Mouse (Mus musculus) forebrain, embryonic 16.5 days (tissue): ENCODE results near the gene Tex44. TPM values are rescaled to one million over a fixed set of nuclear protein-coding genes. Genes with fewer than 3 reads are reported as not detected.

Source experiments
- ATAC-seq: fragments of 200-750 bp; cut with Nextera tagmentation; 2 replicates; pipeline ENCODE4 v1.8.0; 2017; ENCODE audit warnings: mild to moderate bottlenecking, moderate library complexity
- H3K27ac ChIP-seq: fragments of 300-500 bp; sonication (generic); 2 replicates; pipeline ENCODE4 v1.5.1; 2014; ENCODE audit warnings: low read length, control low read depth
- H3K27me3 ChIP-seq: fragments of 300-500 bp; sonication (generic); replicated peaks from 2 replicates; pipeline ENCODE4 v1.6.1; 2014; ENCODE audit warnings: low read length; ENCODE audit not compliant: control insufficient read depth, insufficient read depth
- H3K36me3 ChIP-seq: fragments of 300-500 bp; sonication (generic); 2 replicates; pipeline ENCODE4 v1.6.1; 2014; ENCODE audit not compliant: control insufficient read depth, insufficient read depth
- H3K4me1 ChIP-seq: fragments of 300-500 bp; sonication (generic); replicated peaks from 2 replicates; pipeline ENCODE4 v1.6.1; 2014; ENCODE audit warnings: low read length; ENCODE audit not compliant: control insufficient read depth, insufficient read depth
- H3K4me2 ChIP-seq: fragments of 300-500 bp; sonication (generic); 2 replicates; pipeline ENCODE4 v1.6.1; 2014; ENCODE audit warnings: mild to moderate bottlenecking, low read length, control low read depth
- H3K4me3 ChIP-seq: fragments of 300-500 bp; sonication (generic); replicated peaks from 2 replicates; pipeline ENCODE4 v1.5.1; 2014; ENCODE audit warnings: mild to moderate bottlenecking, low read length, control low read depth
- H3K9ac ChIP-seq: fragments of 300-500 bp; sonication (generic); replicated peaks from 2 replicates; pipeline ENCODE4 v1.6.1; 2014; ENCODE audit warnings: low read depth, low read length, control low read depth
- H3K9me3 ChIP-seq: fragments of 300-500 bp; sonication (generic); 2 replicates; pipeline ENCODE4 v1.6.1; 2016; ENCODE audit warnings: low read length; ENCODE audit not compliant: control insufficient read depth
- WGBS: fragments of 180-500 bp; shearing (Covaris S2); extraction: QIAGEN DNeasy Blood & Tissue Kit; methylation state at CpG from one replicate; pipeline ENCODE4 v1.1.7; 2014; 5-methylcytosine and 5-hydroxymethylcytosine counted together
- polyA plus RNA-seq: library from polyadenylated mRNA; unstranded; fragments of >200 nt; fragmentation: Nextera tagmentation; extraction: Ambion mirVana; gene quantifications from 2 replicates; pipeline ENCODE4 v1.2.1, GENCODE M21; 2015

Tex44 gene
- polyA plus RNA-seq, 1 experiment from 2014 or later = not detected

DNA sequence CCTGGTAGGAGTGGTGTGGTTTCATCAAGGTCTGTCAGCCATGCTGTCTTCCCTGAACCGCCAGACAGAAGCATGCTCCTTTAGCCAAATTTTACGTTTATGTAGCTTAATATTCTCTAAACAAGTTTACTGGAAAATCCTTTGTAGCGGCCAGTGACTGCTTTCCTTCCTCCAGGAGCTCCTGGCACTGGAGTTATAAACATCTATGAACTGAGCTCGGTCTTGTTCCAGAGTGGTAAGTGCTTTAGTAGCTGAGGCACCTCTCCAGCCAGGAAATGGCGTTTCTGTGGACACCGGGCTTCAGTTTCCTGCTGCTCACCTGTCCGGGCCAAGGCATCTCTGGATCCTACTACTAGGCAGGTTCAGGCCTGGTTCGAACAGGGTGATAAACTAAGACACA, 28.5 kb upstream of the Tex44 start:
- Histone ChIP-seq H3K36me3 (no peaks in the 10 kb centered on the region), H3K4me3 (no peak overlapping the region), H3K4me2 (no peak overlapping the region), H3K27me3 (no peaks in the 10 kb centered on the region), H3K9me3 (no peaks in the 10 kb centered on the region), H3K9ac (no peak overlapping the region), H3K27ac (no peak overlapping the region), H3K4me1 (no peaks in the 10 kb centered on the region)
- WGBS = 83% methylated on average over 8 of the region's 8 CpGs
- ATAC-seq = no peak

DNA sequence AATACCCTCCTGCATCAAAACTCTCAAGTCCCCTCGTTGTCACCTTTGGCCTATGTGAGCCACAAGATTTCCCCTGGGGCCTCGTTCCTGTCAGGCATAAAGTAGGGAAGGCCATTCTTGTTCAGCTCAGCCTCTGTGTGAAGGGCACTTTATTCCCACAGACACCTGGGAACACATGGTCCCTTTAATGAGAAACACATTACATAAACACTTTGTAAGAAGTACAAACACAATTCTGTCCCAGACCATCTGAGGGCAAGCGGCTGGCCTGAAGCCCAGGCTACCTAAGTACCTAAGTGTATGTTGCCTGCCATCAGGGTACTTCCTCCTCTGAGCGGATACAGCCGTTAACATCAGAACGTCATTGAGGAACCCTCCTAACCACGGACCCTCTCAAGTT, 27.9 kb upstream of the Tex44 start:
- Histone ChIP-seq H3K9ac (no peak overlapping the region), H3K27me3 (no peaks in the 10 kb centered on the region), H3K4me2 (no peak overlapping the region), H3K4me1 (no peaks in the 10 kb centered on the region), H3K4me3 (no peak overlapping the region), H3K36me3 (no peaks in the 10 kb centered on the region), H3K27ac (no peak overlapping the region), H3K9me3 (no peaks in the 10 kb centered on the region)
- no peak for ATAC-seq
- WGBS = 74% methylated on average over 7 of the region's 7 CpGs

DNA sequence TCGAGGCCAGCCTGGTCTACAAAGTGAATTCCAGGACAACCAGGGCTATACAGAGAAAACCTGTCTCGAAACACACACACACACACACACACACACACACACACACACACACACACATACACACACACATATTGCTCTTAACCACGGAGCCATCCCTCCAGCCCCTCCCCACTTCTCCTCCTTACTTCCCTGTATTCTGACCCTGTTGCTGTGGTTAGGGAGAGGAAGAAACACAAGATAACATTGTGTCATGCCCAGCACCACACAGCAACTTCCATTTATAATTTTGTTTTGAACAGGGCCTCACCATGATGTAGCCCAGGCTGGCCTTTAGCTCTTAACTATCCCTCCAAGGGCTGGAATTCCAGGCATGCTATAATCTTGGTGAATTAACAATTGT, 26.8 kb upstream of the Tex44 start:
- Histone ChIP-seq H3K4me1 (no peaks in the 10 kb centered on the region), H3K27ac (no peak overlapping the region), H3K4me2 (no peak overlapping the region), H3K9me3 (no peaks in the 10 kb centered on the region), H3K27me3 (no peaks in the 10 kb centered on the region), H3K36me3 (no peaks in the 10 kb centered on the region), H3K4me3 (no peak overlapping the region), H3K9ac (no peak overlapping the region)
- ATAC-seq = no peak
- 79% methylated on average over 3 of the region's 3 CpGs for WGBS

DNA sequence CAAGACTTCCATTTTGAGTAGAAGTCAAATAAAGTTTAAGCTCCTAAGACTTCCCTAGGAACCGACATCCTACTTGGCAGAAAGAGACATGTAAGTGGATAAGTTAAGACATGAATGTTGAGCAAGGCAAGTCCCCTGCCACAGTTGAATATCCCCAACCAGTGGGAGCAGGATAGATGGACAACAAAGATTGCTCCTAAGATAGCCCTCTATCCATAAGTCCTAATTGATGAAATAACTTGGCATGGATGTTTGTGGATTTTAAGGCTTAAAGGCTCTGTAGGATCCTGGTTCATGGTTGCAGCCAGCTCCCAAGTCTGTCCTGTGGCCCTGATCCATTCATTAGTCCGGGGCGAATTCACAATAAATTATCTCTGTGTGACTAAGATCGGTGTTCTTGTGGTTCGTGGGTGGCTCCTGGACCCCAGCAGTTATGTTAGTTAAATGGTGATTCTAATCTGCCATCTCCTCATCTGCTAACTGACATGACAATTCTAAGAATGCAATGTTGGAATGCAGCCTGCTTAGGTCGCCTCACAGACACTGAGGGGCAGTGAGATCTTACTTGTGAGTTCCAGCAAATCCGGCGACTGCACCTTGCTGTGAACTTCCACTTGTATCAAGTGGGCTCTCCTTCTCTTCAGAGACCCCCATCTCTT, 25.9 kb upstream of the Tex44 start:
- Histone ChIP-seq H3K4me1 (no peaks in the 10 kb centered on the region), H3K4me3 (no peak overlapping the region), H3K9ac (no peak overlapping the region), H3K36me3 (no peaks in the 10 kb centered on the region), H3K4me2 (no peak overlapping the region), H3K27me3 (no peaks in the 10 kb centered on the region), H3K9me3 (no peaks in the 10 kb centered on the region), H3K27ac (no peak overlapping the region)
- 86% methylated on average over 8 of the region's 8 CpGs for WGBS
- ATAC-seq = no peak

DNA sequence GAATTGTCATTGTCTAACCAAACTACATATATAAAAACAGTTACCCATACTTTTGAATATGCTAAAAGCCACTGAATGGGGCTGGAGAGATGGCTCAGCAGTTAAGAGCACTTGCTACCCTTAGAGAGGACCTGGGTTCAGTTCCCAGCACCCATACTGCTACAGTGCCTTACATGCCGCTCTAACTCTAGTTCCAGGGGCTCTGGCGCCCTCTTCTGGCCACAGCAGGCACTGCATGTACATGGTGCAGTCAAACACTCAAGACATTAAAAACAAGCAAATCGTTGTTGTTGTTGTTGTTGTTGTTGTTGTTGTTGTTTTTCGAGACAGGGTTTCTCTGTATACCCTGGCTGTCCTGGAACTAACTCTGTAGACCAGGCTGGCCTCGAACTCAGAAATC, 21.3 kb upstream of the Tex44 start:
- Histone ChIP-seq H3K27me3 (no peaks in the 10 kb centered on the region), H3K4me2 (no peak overlapping the region), H3K36me3 (no peaks in the 10 kb centered on the region), H3K4me1 (no peaks in the 10 kb centered on the region), H3K27ac (no peak overlapping the region), H3K9me3 (no peaks in the 10 kb centered on the region), H3K4me3 (no peak overlapping the region), H3K9ac (no peak overlapping the region)
- no peak for ATAC-seq
- WGBS = 63% methylated on average over 5 of the region's 5 CpGs

- WGBS = 83% methylated on average over 4 of the region's 4 CpGs
- no peaks in the 10 kb centered on the region for H3K4me1 ChIP-seq
- no peak overlapping the region for H3K4me2 ChIP-seq
- no peak for ATAC-seq
- H3K4me3 ChIP-seq = no peak overlapping the region
- H3K36me3 ChIP-seq = no peaks in the 10 kb centered on the region
- no peak overlapping the region for H3K27ac ChIP-seq
- no peak overlapping the region for H3K9ac ChIP-seq
- H3K9me3 ChIP-seq = no peaks in the 10 kb centered on the region
- H3K27me3 ChIP-seq = no peaks in the 10 kb centered on the region
Measured at GRCm38 (mm10) chr1:86406313-86406712, 19.8 kb upstream of the Tex44 start.

DNA sequence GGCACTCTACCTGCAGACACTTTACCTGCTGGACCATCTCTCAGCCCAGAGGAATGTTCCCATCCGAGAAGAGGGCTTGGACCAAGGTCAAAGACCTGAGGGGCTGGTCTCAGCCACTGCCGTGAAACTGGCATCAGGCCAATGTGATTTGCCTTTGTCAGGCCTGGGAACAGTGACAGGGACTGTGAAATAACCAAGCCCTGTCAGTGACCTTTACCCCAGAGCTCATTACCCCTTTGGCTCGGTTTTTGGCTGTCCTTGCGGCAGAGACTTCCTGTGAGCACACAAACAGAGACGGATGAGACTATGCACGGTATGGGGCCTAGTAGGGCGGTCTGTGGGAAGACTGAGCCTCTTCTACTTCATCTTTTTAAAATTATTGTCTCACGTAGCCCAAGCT, 19.2 kb upstream of the Tex44 start:
- no peaks in the 10 kb centered on the region for H3K9me3 ChIP-seq
- H3K27me3 ChIP-seq = no peaks in the 10 kb centered on the region
- no peak for ATAC-seq
- no peak overlapping the region for H3K27ac ChIP-seq
- no peak overlapping the region for H3K4me3 ChIP-seq
- no peak overlapping the region for H3K4me2 ChIP-seq
- H3K9ac ChIP-seq = no peak overlapping the region
- no peaks in the 10 kb centered on the region for H3K4me1 ChIP-seq
- WGBS = 70% methylated on average over 8 of the region's 8 CpGs
- no peaks in the 10 kb centered on the region for H3K36me3 ChIP-seq

- ATAC-seq = no peak
- 86% methylated on average over 10 of the region's 10 CpGs for WGBS
- Histone ChIP-seq H3K27me3 (no peaks in the 10 kb centered on the region), H3K9ac (no peak overlapping the region), H3K9me3 (no peaks in the 10 kb centered on the region), H3K27ac (no peak overlapping the region), H3K4me3 (no peak overlapping the region), H3K4me1 (no peaks in the 10 kb centered on the region), H3K4me2 (no peak overlapping the region), H3K36me3 (no peaks in the 10 kb centered on the region)
Measured at GRCm38 (mm10) chr1:86408515-86408914, 17.6 kb upstream of the Tex44 start.

- no peak for ATAC-seq
- Histone ChIP-seq H3K9ac (no peak overlapping the region), H3K9me3 (no peaks in the 10 kb centered on the region), H3K4me2 (no peak overlapping the region), H3K36me3 (no peaks in the 10 kb centered on the region), H3K4me3 (no peak overlapping the region), H3K27me3 (no peaks in the 10 kb centered on the region), H3K27ac (no peak overlapping the region), H3K4me1 (no peaks in the 10 kb centered on the region)
- 92% methylated on average over 2 of the region's 2 CpGs for WGBS
Measured at GRCm38 (mm10) chr1:86409476-86409875, 16.7 kb upstream of the Tex44 start.

DNA sequence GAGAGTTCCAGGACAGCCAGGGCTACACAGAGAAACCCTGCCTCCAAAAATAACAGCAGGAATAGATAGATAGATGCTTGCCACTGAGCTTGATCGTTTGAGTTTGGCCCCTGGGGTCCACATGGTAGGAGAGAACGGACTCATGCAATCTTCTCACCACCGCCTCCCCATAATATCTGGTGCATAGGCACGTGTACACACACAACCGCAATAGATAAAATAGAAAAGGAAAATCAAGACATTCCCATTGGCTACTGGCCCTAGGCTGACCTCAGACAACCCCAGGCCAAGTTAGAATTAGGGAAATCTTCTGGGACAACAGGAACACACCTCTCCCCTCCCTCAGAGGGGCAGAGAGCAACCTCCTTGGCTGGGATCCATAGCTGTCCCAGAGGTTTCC, 11.4 kb upstream of the Tex44 start:
- no peaks in the 10 kb centered on the region for H3K4me1 ChIP-seq
- no peaks in the 10 kb centered on the region for H3K27me3 ChIP-seq
- H3K4me2 ChIP-seq = no peak overlapping the region
- WGBS = 90% methylated on average over 5 of the region's 5 CpGs
- no peaks in the 10 kb centered on the region for H3K9me3 ChIP-seq
- no peak overlapping the region for H3K4me3 ChIP-seq
- no peaks in the 10 kb centered on the region for H3K36me3 ChIP-seq
- H3K27ac ChIP-seq = no peak overlapping the region
- H3K9ac ChIP-seq = no peak overlapping the region
- ATAC-seq = no peak
